Mouse (Mus musculus) urinary bladder, postnatal 10 days (tissue): Measurements from ENCODE around the gene Efemp2.
"Not testable (repeated sequence)": the region's sequence is repeated elsewhere in the genome, so short reads cannot be mapped to it uniquely, and the experiment has no call there.

Experiments used
- DNase-seq: peaks from one replicate; pipeline ENCODE4 v3.0.0; 2022; ENCODE audit warnings: low spot score

Efemp2 gene

GRCm38 (mm10) chr19:5477668-5478300 is 4.0 kb downstream of the Efemp2 start:
- no peak for DNase-seq

GRCm38 (mm10) chr19:5480016-5480415 is 6.3 kb downstream of the Efemp2 start:
- no peak for DNase-seq

- no peak for DNase-seq
Observed at GRCm38 (mm10) chr19:5481398-5481797, 7.6 kb downstream of the Efemp2 start.

GRCm38 (mm10) chr19:5483386-5484359 is 9.9 kb downstream of the Efemp2 start:
- DNase-seq, result no peak

- DNase-seq, result no peak
Observed at GRCm38 (mm10) chr19:5484496-5484895, 10.7 kb downstream of the Efemp2 start.

GRCm38 (mm10) chr19:5485371-5485770 is 11.6 kb downstream of the Efemp2 start:
- DNase-seq, result no peak

GRCm38 (mm10) chr19:5485821-5486220 is 12.1 kb downstream of the Efemp2 start:
- DNase-seq, result no peak

GRCm38 (mm10) chr19:5486286-5486685 is 12.5 kb downstream of the Efemp2 start:
- no peak for DNase-seq

GRCm38 (mm10) chr19:5486771-5487170 is 13.0 kb downstream of the Efemp2 start:
- no peak for DNase-seq

- peak; percentile 89 for DNase-seq
Observed at GRCm38 (mm10) chr19:5487768-5488550, 14.2 kb downstream of the Efemp2 start, which contains the start of gene Mus81. Mus81 (minus strand) TSS chr19:5488402.

- DNase-seq, result peak; percentile 90
Observed at GRCm38 (mm10) chr19:5488878-5489571, 15.3 kb downstream of the Efemp2 start.

GRCm38 (mm10) chr19:5489721-5490120 is 16.0 kb downstream of the Efemp2 start:
- not testable (repeated sequence) for DNase-seq

GRCm38 (mm10) chr19:5490313-5490897 is 16.7 kb downstream of the Efemp2 start, which contains the start of gene Cfl1:
Cfl1 (plus strand) TSS chr19:5490455.
- peak; percentile 80 for DNase-seq

GRCm38 (mm10) chr19:5490898-5491708 is 17.3 kb downstream of the Efemp2 start:
- DNase-seq, result no peak

- DNase-seq, result no peak
Observed at GRCm38 (mm10) chr19:5492641-5493040, 18.9 kb downstream of the Efemp2 start.

- DNase-seq, result not testable (repeated sequence)
Observed at GRCm38 (mm10) chr19:5493301-5493721, 19.6 kb downstream of the Efemp2 start.

GRCm38 (mm10) chr19:5494314-5494713 is 20.6 kb downstream of the Efemp2 start:
- DNase-seq, result no peak

- no peak for DNase-seq
Observed at GRCm38 (mm10) chr19:5495353-5496051, 21.7 kb downstream of the Efemp2 start.

- DNase-seq, result no peak
Observed at GRCm38 (mm10) chr19:5496052-5496370, 22.3 kb downstream of the Efemp2 start.
